Mouse (Mus musculus): ENCODE measurements around the gene Fam19a5.

Fam19a5 gene

GRCm38 (mm10) chr15:87543599-87544338 is at the start of gene Fam19a5:
Gene Fam19a5, plus strand, starts transcription at chr15:87544299.
- no peak for DNase-seq

DNA sequence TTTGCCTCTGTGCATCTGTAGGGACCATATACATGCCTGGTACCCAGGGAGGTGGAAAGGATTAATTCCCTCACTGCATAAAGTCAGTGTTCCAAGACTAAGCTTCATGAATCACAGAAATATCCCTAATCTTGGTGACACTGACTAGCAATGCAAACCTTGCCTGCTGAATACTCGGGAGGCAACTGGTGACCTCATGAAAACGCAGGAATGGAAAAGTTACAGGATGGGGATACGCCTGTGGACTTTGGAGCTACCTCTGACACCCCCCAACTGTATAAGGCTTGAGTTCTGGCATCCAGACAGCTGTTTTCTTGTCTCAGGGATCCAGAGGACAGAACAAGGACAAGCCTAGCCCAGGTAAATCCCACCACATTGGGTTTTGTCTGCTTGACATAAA is 42.4 kb upstream of the Fam19a5 start:
- DNase-seq = no peak

GRCm38 (mm10) chr15:87507349-87507748 is 36.8 kb upstream of the Fam19a5 start:
- DNase-seq = no peak

DNA sequence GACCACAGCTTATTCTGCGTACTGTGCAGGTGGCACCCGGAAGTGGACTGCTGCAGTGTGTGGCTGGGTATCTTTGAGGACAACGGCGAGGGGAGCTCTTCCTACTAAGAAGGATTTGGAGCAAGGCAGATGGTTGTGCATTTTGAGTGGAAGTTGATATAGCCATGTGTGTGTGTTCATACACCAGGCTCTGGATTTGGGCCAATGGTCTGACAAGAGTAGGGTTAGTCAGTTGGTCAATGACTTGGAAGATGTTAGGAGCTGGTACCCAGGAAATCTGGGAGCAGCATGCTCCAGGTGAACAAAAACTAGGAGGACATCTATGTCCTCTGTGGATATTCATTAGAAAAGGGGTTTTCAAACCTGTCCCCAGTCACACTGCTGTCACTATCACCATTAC is 33.2 kb upstream of the Fam19a5 start:
- no peak for DNase-seq

DNA sequence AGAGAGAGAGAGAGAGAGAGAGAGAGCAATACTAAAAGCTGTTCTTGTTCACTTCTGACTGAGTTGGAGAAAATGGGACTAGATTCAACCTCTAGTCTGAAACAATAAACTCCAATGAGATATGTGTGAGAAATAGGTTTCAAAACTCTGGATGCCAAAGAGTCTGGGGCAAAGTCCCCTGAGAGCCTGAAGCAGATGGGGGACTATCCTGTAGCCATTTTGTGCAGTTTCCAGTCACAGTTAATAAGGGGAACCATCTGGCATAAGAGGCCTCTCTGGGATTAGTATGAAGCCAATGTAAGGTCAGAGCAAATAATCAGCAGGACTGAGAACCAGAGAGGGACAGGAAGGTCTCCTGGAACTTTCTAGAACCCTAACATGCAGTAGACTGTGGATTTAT is 25.9 kb upstream of the Fam19a5 start:
- no peak for DNase-seq

- DNase-seq = no peak
Observed at GRCm38 (mm10) chr15:87529271-87529670, 14.8 kb upstream of the Fam19a5 start.

DNA sequence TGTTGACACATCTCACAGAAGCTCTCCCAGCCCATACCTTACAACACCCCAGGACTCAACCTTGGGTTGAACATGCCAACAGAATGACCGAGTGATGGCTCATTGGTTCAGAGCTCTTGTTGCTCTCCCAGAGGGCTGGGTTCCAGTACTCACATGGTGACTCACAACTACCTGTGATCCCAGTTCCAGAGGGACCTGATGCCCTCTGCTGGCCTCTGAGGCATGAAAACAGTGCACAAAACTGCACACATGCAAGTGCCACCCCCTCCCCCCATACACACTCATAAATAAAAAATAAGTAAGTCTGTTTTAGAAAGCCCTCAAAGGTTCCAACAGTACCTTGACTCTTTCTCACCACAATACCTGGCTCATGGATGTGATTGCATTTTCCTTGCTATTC is 2.4 kb upstream of the Fam19a5 start:
- DNase-seq = no peak

GRCm38 (mm10) chr15:87544401-87545129 is 466 bp downstream of the Fam19a5 start:
- DNase-seq = peak; percentile 42

DNA sequence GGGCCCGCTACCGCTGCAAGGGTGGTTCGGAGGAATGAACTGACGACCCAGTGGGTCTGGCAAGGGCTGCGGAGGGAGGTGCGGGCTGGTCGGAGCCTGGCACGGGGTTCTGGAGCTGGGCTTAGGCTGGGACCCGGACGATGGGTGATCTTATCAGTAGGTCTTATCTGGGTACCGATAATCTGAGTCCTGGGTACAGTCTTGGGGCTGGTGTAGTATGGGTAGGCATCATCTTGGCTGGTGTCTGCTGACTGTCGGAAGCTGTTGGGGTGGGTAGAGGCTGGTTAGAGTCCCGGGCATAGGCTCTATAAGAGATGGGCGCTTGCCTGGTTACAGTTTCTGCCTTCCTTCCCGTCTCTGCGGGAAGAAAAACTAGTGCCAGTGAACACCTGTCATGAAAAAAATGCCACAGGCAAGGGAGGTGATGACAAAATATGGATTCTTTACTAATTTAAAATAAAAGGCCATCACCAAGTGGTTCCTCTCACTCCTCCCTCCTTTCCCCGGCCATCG is 1.1 kb downstream of the Fam19a5 start:
- DNase-seq = no peak

DNA sequence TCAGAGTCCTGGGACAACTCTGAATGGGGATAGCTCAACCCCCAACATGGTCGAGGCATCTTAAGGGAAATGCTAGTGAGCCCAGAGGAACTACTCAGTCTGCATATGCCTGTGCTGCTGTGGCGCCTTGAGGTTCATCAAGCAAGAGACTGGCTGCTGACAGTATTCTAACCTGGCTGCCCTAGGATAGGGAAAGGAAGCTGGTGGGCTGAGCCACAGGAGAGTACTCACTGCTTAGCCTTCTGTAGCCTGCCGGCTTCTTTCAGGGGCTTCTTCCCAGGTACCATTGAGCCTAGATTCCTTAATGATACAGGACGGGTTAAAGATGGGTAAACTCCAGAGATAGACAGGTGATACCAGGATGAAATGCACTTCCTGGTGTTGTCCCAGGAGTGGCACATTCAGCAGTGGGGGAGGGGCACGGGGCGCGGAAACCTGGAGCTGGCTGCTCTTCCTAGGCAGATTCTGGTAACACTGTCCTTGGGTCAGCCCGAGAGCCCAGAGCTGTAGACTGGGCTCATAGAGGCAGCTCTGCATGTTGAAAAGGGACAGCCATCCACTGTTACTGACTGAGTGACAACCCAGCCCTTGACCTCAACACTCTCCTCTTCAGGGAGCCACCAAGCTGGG is 1.7 kb downstream of the Fam19a5 start:
- no peak for DNase-seq

- DNase-seq = no peak
Observed at GRCm38 (mm10) chr15:87547022-87547421, 2.9 kb downstream of the Fam19a5 start.

- DNase-seq = no peak
Observed at GRCm38 (mm10) chr15:87549724-87550123, 5.6 kb downstream of the Fam19a5 start.

- no peak for DNase-seq
Observed at GRCm38 (mm10) chr15:87550756-87551155, 6.7 kb downstream of the Fam19a5 start.

- DNase-seq = no peak
Observed at GRCm38 (mm10) chr15:87551556-87551955, 7.5 kb downstream of the Fam19a5 start.

DNA sequence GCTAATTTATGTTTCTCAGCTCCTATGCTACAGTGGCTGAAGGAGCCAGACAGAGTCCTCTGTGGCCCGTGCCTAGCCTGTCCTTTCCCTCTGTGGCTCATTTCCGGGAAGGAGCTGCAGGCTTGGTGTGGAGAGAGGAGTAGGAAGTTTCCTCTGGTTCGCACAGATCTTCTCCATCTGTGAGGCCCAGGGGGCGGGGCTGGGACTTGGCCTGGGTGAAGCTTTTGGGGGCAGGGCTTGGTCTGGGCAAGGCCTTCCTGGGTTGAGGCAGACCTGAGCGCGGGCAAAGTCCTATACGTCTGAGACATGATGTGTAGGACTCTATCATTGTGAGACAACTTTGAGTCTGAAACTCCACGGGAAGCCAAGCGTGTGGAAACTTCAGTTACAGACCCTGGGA is 11.7 kb downstream of the Fam19a5 start:
- DNase-seq = no peak

DNA sequence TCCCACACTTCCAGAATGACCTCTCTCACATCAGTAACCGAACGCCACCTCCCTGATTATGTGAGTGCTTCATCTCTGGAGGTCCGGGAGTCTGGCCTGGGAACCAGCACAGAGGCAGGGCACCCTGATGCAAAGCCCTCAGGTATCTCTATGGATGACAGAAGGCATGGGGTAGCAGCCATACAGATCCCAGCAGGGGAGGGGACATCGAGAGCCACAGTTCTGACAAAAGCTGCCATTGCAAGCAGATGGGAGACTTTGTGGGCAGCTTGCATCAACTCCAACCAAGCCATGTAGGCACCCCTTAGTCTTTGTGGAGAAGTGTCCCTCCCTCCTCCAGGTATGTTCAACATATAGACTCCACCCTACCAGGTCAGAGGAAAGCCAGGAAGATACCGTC is 20.2 kb downstream of the Fam19a5 start:
- no peak for DNase-seq

- no peak for DNase-seq
Observed at GRCm38 (mm10) chr15:87566040-87566929, 22.2 kb downstream of the Fam19a5 start.

DNA sequence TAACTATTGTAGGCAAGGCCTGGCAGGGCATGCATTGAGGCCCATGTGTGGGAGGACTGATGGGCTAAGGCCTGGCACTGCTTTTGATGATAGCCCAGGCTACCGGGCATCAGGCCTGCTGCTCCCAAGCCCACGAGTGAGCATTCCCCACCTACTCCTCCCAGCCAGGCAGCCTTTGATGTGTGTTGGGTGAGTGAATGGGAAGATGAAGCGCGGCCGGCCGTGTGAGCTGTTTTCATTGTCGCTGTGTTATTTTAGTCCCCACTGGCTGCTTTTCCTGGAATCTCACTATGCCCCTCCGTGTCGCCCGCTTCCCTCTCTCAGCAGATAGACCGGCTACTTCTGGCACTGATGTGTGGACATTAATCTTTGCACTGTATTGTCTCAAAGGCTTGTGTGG is 26.1 kb downstream of the Fam19a5 start:
- DNase-seq = no peak

DNA sequence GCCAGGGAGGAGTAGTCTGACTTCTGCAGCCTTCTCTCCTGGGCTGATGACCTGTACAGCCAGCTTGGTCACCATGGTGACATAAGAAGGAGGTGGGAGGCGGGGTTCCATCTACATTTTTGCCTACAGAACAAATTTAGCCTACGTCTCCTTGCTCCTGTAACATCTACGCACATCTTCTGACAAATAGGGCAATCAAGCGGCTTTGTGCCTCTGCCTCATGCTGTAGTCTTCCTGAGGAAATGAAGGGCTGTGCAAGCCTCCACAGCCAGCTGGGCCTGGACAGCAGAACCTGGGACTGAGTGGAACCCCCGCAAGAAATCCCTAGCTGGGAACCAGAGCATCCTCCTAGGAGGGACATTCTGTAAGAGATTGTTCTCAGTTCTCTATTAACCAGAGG is 35.8 kb downstream of the Fam19a5 start:
- no peak for DNase-seq

- DNase-seq = no peak
Observed at GRCm38 (mm10) chr15:87583921-87584621, 40.0 kb downstream of the Fam19a5 start.

GRCm38 (mm10) chr15:87590975-87591374 is 46.9 kb downstream of the Fam19a5 start:
- DNase-seq = no peak

DNA sequence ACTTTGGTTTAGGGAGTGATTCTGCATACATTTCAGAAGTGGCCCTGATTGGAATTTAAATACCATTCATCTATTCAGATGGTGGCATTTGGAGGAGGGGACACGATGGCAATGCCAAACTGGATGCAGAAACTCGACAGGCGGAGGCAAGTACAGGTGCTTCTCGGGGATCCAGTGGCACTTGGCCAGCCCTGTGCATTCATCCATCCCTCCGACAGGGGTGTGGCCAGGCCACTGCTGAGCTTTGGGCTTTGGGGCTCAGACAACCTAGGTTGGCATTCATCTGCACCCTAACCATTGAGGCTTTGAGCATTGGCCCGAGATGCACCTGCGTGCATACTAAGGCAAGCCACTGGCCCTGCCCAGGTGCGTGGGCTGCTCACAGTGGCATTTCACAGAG is 52.6 kb downstream of the Fam19a5 start:
- DNase-seq = no peak
